Mouse (Mus musculus) G1E (cell line): ENCODE data around the gene Phc2. TPM values are rescaled to one million over a fixed set of nuclear protein-coding genes. Genes with fewer than 3 reads are reported as not detected.

ENCODE experiments used
- ATAC-seq: 2 replicates; pipeline ENCODE4 v1.8.0; 2016; ENCODE audit warnings: mild to moderate bottlenecking; ENCODE audit not compliant: insufficient number of reproducible peaks, poor library complexity, low FRiP score, severe bottlenecking; ENCODE audit errors: extremely low read depth
- DNase-seq: peaks from one replicate; pipeline ENCODE4 v3.0.0; 2012; ENCODE audit warnings: low spot score
- H3K27me3 ChIP-seq: 2 replicates; pipeline ENCODE4 v1.6.1; 2012; ENCODE audit warnings: mild to moderate bottlenecking, low read length, inconsistent platforms; ENCODE audit not compliant: insufficient read depth
- H3K36me3 ChIP-seq: replicated peaks from 2 replicates; pipeline ENCODE3; 2012; ENCODE audit warnings: mild to moderate bottlenecking, inconsistent platforms
- H3K4me1 ChIP-seq: 2 replicates; pipeline ENCODE4 v1.6.1; 2012; ENCODE audit warnings: low read depth, low read length, inconsistent platforms, mixed read lengths; ENCODE audit not compliant: insufficient read depth
- H3K4me3 ChIP-seq: 2 replicates; pipeline ENCODE4 v1.5.1; 2012; ENCODE audit warnings: low read depth, mild to moderate bottlenecking, inconsistent platforms, low read length, moderate library complexity, mixed read lengths
- H3K9me3 ChIP-seq: replicated peaks from 2 replicates; pipeline ENCODE4 v1.6.1; 2012; ENCODE audit warnings: inconsistent platforms
- CTCF ChIP-seq: IDR thresholded peaks from 2 replicates; pipeline ENCODE4 v1.5.1; 2012; ENCODE audit warnings: low read depth, low read length, inconsistent platforms, mixed read lengths
- GATA1 ChIP-seq: IDR thresholded peaks from 2 replicates; pipeline ENCODE4 v1.6.1; 2012; ENCODE audit warnings: borderline replicate concordance, low read length, inconsistent platforms, mixed read lengths
- GATA2 ChIP-seq: IDR thresholded peaks from 2 replicates; pipeline ENCODE4 v1.6.1; 2012; ENCODE audit warnings: low read depth, low read length, inconsistent platforms, borderline replicate concordance
- POLR2AphosphoS5 ChIP-seq: IDR thresholded peaks from 2 replicates; pipeline ENCODE4 v1.6.1; 2012; ENCODE audit warnings: low read depth, low read length, inconsistent platforms; ENCODE audit not compliant: insufficient replicate concordance
- TAL1 ChIP-seq: conservative IDR thresholded peaks from 2 replicates; pipeline ENCODE4 v1.6.1; 2012; ENCODE audit warnings: low read depth, low read length, inconsistent platforms, mixed read lengths
- polyA plus RNA-seq: library from polyadenylated mRNA; stranded (reverse); fragments of >175 nt; gene quantifications from 2 replicates; pipeline ENCODE4 v1.2.3, GENCODE M21; 2012
- total RNA-seq, 2 experiments: library from RNA; stranded (forward) in 1 of 2; stranded (reverse) in 1 of 2; fragments of 200-1000 nt in 1 of 2; fragments of >200 nt in 1 of 2; fragmentation: Nextera tagmentation in 1 of 2; gene quantifications; 2 replicates each; pipeline ENCODE4 v1.2.3; 2014 to 2017

Gene Phc2
- total and polyA plus RNA-seq, 3 experiments, result 16.2 to 121 (median 58.8) TPM

DNA sequence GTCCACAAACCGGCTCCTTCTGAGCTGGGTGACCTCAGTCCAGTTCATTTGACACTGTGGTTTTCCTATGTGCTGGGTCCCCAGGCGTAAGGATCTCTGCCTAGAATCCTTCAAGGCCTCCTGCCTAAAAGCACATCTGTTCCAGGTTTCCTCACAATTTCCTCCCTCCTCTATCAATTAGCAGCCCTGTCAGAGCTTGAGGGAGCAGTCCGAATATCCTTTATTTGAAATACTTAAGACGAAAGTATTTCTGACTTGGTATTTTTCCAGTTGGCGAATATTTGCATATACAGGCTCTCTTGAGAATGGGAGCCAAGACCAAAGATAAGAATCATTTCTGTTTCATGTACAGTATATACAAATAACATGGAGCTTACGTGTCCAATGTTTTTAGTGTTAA, 8.6 kb upstream of the Phc2 start:
- H3K36me3 ChIP-seq, result no peaks in the 10 kb centered on the region
- H3K9me3 ChIP-seq, result no peaks in the 10 kb centered on the region
- no peak for TF ChIP-seq GATA2
- no peak for TF ChIP-seq TAL1
- no peak for TF ChIP-seq CTCF
- no peak for TF ChIP-seq GATA1
- no peak for TF ChIP-seq POLR2AphosphoS5
- H3K4me3 ChIP-seq, result no peak overlapping the region
- DNase-seq (no peak), ATAC-seq (no peak)
- no peaks in the 10 kb centered on the region for H3K4me1 ChIP-seq
- no peaks in the 10 kb centered on the region for H3K27me3 ChIP-seq

DNA sequence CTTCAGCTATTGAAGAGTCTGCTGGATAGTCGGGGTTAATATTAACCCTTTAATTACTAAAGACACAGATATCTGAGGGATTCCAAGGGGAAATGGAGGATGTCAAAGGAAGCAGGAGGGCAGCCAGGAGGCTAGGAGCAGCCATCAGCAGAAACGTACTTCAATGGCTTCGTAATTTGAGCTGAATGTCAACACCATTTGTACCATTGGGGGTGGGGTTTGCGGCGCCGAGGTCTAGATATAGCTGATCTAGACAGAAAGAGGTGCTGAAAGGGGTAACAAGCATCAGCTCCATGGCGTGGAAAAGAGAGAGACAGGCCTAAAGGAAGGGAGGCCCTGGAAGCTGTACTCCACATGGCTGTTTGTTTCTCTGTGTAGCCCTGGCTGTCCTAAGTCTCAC, 7.7 kb upstream of the Phc2 start:
- Histone ChIP-seq H3K4me3 (no peak overlapping the region), H3K36me3 (no peaks in the 10 kb centered on the region), H3K27me3 (no peaks in the 10 kb centered on the region), H3K9me3 (no peaks in the 10 kb centered on the region), H3K4me1 (no peaks in the 10 kb centered on the region)
- no peak for TF ChIP-seq GATA2
- no peak for TF ChIP-seq TAL1
- TF ChIP-seq CTCF, result no peak
- no peak for TF ChIP-seq POLR2AphosphoS5
- no peak for TF ChIP-seq GATA1
- DNase-seq (no peak), ATAC-seq (no peak)

DNA sequence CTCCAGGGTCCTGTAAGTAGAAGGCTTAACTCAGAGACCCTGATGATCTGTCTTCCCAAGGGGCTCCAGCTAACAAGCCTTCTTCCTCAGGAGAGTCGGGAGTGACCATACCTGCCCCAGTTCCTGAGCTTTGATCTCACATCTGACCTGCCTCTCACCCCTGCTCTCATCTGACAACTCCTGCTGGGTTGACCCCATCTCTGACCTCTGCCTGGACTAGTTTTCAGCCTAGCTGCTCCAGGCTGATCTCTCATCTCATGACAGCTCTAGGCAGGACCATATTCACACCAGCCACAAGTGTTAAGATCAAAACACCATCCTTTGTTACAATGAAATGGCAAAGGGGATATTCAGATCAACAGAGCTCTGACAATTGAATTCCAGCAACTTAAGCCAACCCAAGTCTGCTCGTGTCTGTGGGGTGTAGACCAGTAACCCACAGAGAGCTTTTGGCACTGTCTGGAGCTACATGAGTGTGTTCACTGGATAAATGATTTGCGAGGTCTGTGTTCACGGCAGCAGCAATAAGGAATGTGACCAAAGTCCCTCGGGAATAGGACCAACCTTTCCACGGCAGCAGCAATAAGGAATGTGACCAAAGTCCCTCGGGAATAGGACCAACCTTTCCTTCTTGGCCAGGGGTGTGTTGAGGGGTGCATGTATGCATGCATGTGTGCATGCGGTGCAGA, 5.8 kb upstream of the Phc2 start:
- Histone ChIP-seq H3K9me3 (no peaks in the 10 kb centered on the region), H3K27me3 (no peaks in the 10 kb centered on the region), H3K4me1 (no peaks in the 10 kb centered on the region), H3K36me3 (no peaks in the 10 kb centered on the region), H3K4me3 (no peak overlapping the region)
- no peak for DNase-seq
- ATAC-seq, result no peak
- TF ChIP-seq TAL1 (no peak), GATA1 (no peak), CTCF (no peak), GATA2 (no peak), POLR2AphosphoS5 (no peak)

DNA sequence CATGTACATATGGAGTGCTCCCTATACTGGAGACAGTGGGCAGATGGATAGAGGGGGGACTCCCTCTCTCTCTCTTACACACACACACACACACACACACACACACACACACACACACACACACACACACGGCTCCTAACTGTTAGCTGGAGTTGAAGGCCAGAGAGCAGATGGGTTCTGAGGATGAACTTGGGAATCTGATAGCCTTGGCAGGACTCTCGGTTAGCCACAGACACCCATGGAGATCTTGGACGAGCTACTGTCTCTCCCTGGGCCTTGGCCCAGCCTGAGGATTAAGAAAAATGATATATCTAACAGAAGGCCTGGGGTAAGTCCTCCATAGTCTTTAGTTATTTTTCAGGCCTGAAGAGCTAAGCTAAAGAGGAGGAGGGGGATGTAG, 3.0 kb upstream of the Phc2 start:
- Histone ChIP-seq H3K4me1 (no peaks in the 10 kb centered on the region), H3K9me3 (peaks cover 10% of the 10 kb centered on the region), H3K36me3 (no peaks in the 10 kb centered on the region), H3K4me3 (no peak overlapping the region), H3K27me3 (no peaks in the 10 kb centered on the region)
- ATAC-seq, result no peak
- TF ChIP-seq POLR2AphosphoS5 (no peak), GATA1 (no peak), CTCF (no peak), TAL1 (no peak), GATA2 (no peak)
- DNase-seq, result no peak

DNA sequence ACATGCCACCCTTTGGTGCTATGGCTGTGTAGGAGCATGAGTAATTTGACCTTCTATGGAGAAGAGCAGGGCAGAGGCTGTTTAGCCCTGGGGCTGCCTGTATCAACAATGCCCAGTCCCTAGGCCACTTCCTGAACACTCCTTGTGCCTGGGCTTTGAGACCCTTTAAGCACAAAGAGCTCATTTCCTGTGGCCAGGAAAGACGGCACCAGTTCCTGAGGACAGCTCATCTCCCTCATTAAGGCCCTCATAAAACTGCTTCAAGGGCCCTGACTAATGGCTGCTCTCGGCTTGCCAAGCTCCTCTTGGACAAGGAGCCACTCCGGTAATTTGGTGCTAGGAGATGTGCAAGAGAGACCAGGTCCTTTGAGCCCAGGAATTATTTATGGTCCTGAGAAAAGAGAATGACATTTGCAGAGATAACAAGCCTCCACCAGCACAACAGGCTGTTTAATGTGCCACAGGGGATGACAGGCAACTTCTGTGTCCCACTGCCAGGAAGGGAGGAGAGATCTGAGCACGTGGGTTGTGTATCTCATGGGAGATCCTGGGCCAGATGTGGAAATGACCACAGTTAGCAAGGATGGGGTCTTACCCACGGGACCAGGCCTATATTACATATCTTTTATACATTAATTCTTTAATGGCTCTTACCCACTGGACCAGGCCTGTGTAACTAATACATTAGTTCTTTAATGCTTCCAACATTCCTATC, 1.8 kb upstream of the Phc2 start:
- Histone ChIP-seq H3K4me3 (no peak overlapping the region), H3K9me3 (peaks cover 10% of the 10 kb centered on the region), H3K36me3 (no peaks in the 10 kb centered on the region), H3K27me3 (no peaks in the 10 kb centered on the region), H3K4me1 (no peaks in the 10 kb centered on the region)
- DNase-seq, result no peak
- no peak for ATAC-seq
- TF ChIP-seq TAL1 (no peak), GATA1 (no peak), GATA2 (no peak), POLR2AphosphoS5 (no peak), CTCF (no peak)

DNA sequence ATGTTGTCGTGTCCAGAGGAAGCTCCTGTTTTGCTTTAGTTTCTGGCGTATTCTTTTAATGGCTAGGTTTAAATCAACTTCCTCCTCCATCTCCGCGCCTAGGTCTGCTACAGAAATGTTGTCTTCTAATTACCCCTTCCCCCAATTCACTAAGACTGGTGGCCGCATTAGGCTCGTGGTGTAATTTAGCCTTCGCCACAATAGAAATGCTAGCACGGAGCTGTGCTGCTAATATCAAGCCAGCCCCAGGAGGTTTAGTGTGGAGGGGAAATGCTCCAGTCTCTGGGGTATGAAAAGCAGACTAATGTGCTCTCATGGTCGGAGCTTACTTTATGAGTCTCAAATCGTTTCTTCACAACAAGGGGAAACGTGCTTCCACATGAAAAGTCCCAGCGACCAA, 944 bp downstream of the Phc2 start:
- Histone ChIP-seq H3K9me3 (peaks cover 10% of the 10 kb centered on the region), H3K36me3 (no peaks in the 10 kb centered on the region), H3K4me3 (no peak overlapping the region), H3K27me3 (no peaks in the 10 kb centered on the region), H3K4me1 (no peaks in the 10 kb centered on the region)
- DNase-seq (no peak), ATAC-seq (no peak)
- TF ChIP-seq GATA2 (no peak), GATA1 (no peak), POLR2AphosphoS5 (no peak)
